Mouse (Mus musculus) c-Kit-negative CD71-positive TER-119-positive erythroid progenitor cells, embryonic 14.5 days (primary cell): ENCODE measurements around the gene Plekhg4.

Source experiments
- DNase-seq: peaks from one replicate; pipeline ENCODE4 v3.0.0-alpha.2; 2013; ENCODE audit warnings: low read depth, low spot score

The Plekhg4 gene

GRCm38 (mm10) chr8:105373032-105373431, at the start of gene Plekhg4:
Gene Plekhg4 (plus strand): TSS chr8:105373274.
- DNase-seq, result no peak

GRCm38 (mm10) chr8:105325641-105326093, 47.4 kb upstream of the Plekhg4 start:
- no peak for DNase-seq

GRCm38 (mm10) chr8:105326141-105326672, 46.9 kb upstream of the Plekhg4 start, which contains the start of the genes Lrrc29 and Tmem208:
Gene Lrrc29 (minus strand): TSS chr8:105326278.
Gene Tmem208 (plus strand): TSS chr8:105326354.
- DNase-seq, result peak; percentile 95

GRCm38 (mm10) chr8:105326968-105327367, 46.1 kb upstream of the Plekhg4 start:
- DNase-seq, result no peak

GRCm38 (mm10) chr8:105330325-105330724, 42.7 kb upstream of the Plekhg4 start:
- DNase-seq, result no peak

- no peak for DNase-seq
These were observed 41.6 kb upstream of the Plekhg4 start for GRCm38 (mm10) chr8:105331469-105331868.

- DNase-seq, result no peak
These were observed 41.1 kb upstream of the Plekhg4 start for GRCm38 (mm10) chr8:105331931-105332330.

GRCm38 (mm10) chr8:105332523-105332922, 40.6 kb upstream of the Plekhg4 start:
- no peak for DNase-seq

GRCm38 (mm10) chr8:105336373-105337130, 36.5 kb upstream of the Plekhg4 start:
- DNase-seq, result no peak

GRCm38 (mm10) chr8:105338992-105339391, 34.1 kb upstream of the Plekhg4 start:
- no peak for DNase-seq

- no peak for DNase-seq
These were observed 33.0 kb upstream of the Plekhg4 start for GRCm38 (mm10) chr8:105339886-105340635.

GRCm38 (mm10) chr8:105341399-105341798, 31.7 kb upstream of the Plekhg4 start:
- DNase-seq, result no peak

- no peak for DNase-seq
These were observed 30.3 kb upstream of the Plekhg4 start for GRCm38 (mm10) chr8:105342768-105343167.

GRCm38 (mm10) chr8:105343791-105344574, 29.1 kb upstream of the Plekhg4 start:
- DNase-seq, result no peak

- DNase-seq, result no peak
These were observed 27.8 kb upstream of the Plekhg4 start for GRCm38 (mm10) chr8:105345061-105345975.

GRCm38 (mm10) chr8:105346611-105347427, 26.3 kb upstream of the Plekhg4 start:
- DNase-seq, result no peak

GRCm38 (mm10) chr8:105347428-105348221, 25.4 kb upstream of the Plekhg4 start, which contains the start of gene Fhod1:
Gene Fhod1 (minus strand): TSS chr8:105347953.
- DNase-seq, result peak; percentile 81

- DNase-seq, result no peak
These were observed 24.5 kb upstream of the Plekhg4 start, which contains the start of gene Slc9a5 for GRCm38 (mm10) chr8:105348450-105349095. Gene Slc9a5 (plus strand): TSS chr8:105348843.
